Mouse (Mus musculus) embryonic facial prominence, embryonic 15.5 days (tissue): ENCODE measurements around the gene Rnf224. TPM values are rescaled to one million over a fixed set of nuclear protein-coding genes. Genes with fewer than 3 reads are reported as not detected.

Experiments
- ATAC-seq: fragments of 200-750 bp; cut with Nextera tagmentation; 2 replicates; pipeline ENCODE4 v1.8.0; 2017; ENCODE audit warnings: low read depth, moderate TSS enrichment; ENCODE audit not compliant: insufficient number of reproducible peaks, low FRiP score, low TSS enrichment
- H3K27ac ChIP-seq: fragments of 300-500 bp; sonication (generic); replicated peaks from 2 replicates; pipeline ENCODE4 v1.5.1; 2015; ENCODE audit warnings: mild to moderate bottlenecking, inconsistent platforms
- H3K27me3 ChIP-seq: fragments of 300-500 bp; sonication (generic); 2 replicates; pipeline ENCODE4 v1.6.1; 2015; ENCODE audit warnings: inconsistent platforms
- H3K36me3 ChIP-seq: fragments of 300-500 bp; sonication (generic); 2 replicates; pipeline ENCODE4 v1.6.1; 2015; ENCODE audit warnings: mild to moderate bottlenecking, inconsistent platforms
- H3K4me1 ChIP-seq: fragments of 300-500 bp; sonication (generic); 2 replicates; pipeline ENCODE4 v1.6.1; 2015; ENCODE audit warnings: inconsistent platforms
- H3K4me2 ChIP-seq: fragments of 300-500 bp; sonication (generic); replicated peaks from 2 replicates; pipeline ENCODE4 v1.6.1; 2015; ENCODE audit warnings: mild to moderate bottlenecking, inconsistent platforms
- H3K4me3 ChIP-seq: fragments of 300-500 bp; sonication (generic); replicated peaks from 2 replicates; pipeline ENCODE4 v1.5.1; 2015; ENCODE audit warnings: mild to moderate bottlenecking, inconsistent platforms
- H3K9ac ChIP-seq: fragments of 300-500 bp; sonication (generic); 2 replicates; pipeline ENCODE4 v1.6.1; 2015; ENCODE audit warnings: inconsistent platforms
- H3K9me3 ChIP-seq: fragments of 300-500 bp; sonication (generic); replicated peaks from 2 replicates; pipeline ENCODE4 v1.6.1; 2016; ENCODE audit warnings: inconsistent platforms
- WGBS: fragments of 180-500 bp; shearing (Covaris S2); methylation state at CpG from one replicate; pipeline ENCODE4 v1.1.7; 2015; 5-methylcytosine and 5-hydroxymethylcytosine counted together
- polyA plus RNA-seq: library from polyadenylated mRNA; unstranded; fragments of >200 nt; fragmentation: Nextera tagmentation; extraction: Ambion mirVana; gene quantifications from 2 replicates; pipeline ENCODE4 v1.2.1, GENCODE M21; 2015

Gene Rnf224
- polyA plus RNA-seq, 1 experiment from 2014 or later, result 0.20 TPM

DNA sequence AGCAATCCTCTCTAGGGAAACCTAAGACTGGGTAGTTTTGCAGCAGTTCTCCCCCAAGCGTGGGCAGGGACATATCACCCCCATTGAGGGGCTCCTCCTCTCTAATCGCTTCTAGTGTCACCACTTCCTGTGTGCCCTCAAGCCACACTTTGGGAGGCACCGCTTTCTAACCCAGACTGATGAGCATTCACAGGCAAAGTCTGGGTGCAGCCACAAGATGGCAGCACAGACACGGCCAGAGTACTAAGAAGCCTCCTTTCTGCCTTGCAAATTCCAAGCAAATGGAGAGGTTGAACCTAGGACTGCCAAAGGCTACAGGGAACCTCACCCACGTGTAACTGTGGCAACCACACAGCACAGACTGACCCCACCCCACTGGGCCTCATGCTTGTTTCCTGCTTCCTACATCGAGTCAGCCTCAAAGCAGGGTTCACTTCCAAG lies 43.2 kb downstream of the Rnf224 start:
- no peak overlapping the region for H3K4me3 ChIP-seq
- under 1% methylated on average over 6 of the region's 6 CpGs for WGBS
- H3K4me2 ChIP-seq, result no peak overlapping the region; the same call in 1 of the 2 replicates

DNA sequence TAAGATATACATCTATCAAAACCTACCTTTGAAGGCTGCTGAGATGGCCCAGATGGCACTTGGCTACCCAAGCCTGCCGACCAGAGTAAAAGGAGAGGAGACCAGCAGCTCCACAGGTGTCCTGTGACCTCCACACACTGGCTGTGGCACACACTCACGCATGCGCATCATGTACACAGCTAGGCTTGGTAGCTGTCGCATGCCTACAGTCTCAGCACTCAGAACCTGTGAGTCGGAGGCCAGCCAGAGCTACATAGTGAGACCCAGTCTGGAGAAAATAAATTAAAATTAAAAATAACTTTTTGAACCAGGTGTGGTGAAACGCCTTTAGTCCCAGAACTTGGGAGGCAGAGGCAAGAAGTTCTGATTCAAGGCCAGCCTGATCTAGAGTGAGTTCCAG lies 48.7 kb downstream of the Rnf224 start:
- Histone ChIP-seq H3K27me3 (peaks cover 24% of the 10 kb centered on the region), H3K9me3 (no peaks in the 10 kb centered on the region), H3K4me3 (no peak overlapping the region), H3K36me3 (no peaks in the 10 kb centered on the region), H3K9ac (no peak overlapping the region), H3K4me1 (peaks cover 14% of the 10 kb centered on the region), H3K27ac (no peak overlapping the region), H3K4me2 (no peak overlapping the region)
- 81% methylated on average over 6 of the region's 6 CpGs for WGBS
- no peak for ATAC-seq

More for the DNA sequence above, 43.2 kb downstream of the Rnf224 start:
- Histone ChIP-seq H3K27me3 (peaks cover 26% of the 10 kb centered on the region), H3K27ac (peak overlapping the region; percentile 28; the same call in 1 of the 2 replicates), H3K9me3 (no peaks in the 10 kb centered on the region), H3K36me3 (0 out of 2 replicates have a peak, but pooled peaks cover 4% of the 10 kb centered on the region), H3K4me1 (peaks cover 32% of the 10 kb centered on the region), H3K9ac (no peak overlapping the region)
- ATAC-seq, result peak; percentile 70

DNA sequence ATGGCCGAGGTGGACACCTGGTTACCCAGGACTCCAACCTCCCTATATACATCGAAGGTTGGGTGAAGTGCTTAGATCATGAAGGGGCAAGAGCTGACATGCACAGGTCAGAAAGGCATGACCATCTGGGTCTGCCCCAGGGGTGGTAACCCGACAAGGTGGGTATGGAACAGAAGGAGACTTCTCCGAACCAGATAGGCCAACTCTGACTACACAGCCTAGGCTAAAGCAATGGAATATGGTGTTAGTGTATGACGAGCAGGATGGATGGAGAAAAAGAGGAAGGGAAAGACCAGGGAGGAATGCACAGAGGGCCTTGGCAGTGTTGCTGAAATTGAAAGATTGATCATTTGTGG lies 50.0 kb downstream of the Rnf224 start:
- Histone ChIP-seq H3K9me3 (no peaks in the 10 kb centered on the region), H3K27ac (no peak overlapping the region), H3K27me3 (peaks cover 34% of the 10 kb centered on the region), H3K36me3 (no peaks in the 10 kb centered on the region), H3K4me2 (peak overlapping the region; percentile 95), H3K9ac (no peak overlapping the region), H3K4me1 (peaks cover 17% of the 10 kb centered on the region), H3K4me3 (peak overlapping the region; percentile 53)
- ATAC-seq, result no peak; the same call in 1 of the 2 replicates
- WGBS, result 25% methylated on average over 5 of the region's 5 CpGs

DNA sequence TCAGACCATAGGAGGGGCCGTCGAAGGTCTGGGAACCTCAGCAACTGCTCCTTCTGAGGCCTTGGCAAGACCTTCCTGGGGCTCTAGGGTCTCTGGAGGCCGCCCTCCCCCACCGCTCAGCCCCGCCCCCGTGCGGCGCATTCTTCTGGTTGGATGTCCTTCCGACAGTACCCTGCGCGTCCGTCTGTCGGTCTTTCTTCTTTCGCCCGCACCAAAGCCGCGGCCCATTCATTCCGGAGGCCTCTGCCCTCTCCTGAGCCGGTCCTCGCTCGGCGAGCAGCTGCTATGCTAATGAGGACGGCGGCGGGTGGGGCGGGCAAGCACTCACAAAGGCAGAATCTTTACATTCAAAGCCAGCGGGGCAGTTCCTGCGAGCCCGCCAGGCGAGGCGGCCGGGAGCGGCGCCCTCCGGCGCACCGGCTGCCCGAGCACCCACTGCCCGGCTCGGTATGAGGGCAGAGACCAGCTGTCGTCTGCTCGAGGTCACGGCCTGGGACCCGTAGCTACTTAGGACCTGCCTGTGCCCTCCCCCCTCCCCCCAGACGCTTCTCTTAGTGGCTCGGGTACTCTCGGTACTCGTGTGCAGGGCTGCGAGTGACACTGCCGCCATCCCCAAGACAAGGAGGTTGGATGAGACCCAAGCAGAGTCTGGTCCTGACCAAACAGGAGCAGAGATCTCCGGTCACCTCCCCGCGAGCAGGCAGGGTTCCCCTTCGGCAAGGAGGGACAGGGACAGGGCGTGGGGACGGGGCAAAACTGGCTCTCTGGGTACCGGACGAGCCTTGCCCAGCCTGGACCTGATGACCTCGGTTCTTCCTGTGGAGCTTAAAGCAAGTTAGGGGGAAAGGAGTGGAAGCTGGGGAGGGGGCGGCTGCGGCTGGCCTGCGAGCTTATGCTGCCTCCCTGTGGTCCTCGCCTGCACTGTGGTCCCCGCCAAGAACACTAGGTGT lies 50.7 kb downstream of the Rnf224 start:
- peak overlapping the region; percentile 50 for H3K9ac ChIP-seq
- ATAC-seq, result peak; percentile 61

GRCm38 (mm10) chr2:25184496-25184895 lies 52.1 kb downstream of the Rnf224 start:
- peaks cover 38% of the 10 kb centered on the region for H3K4me1 ChIP-seq
- H3K27me3 ChIP-seq, result peaks cover 55% of the 10 kb centered on the region
- WGBS, result 91% methylated on average over 7 of the region's 7 CpGs
- H3K36me3 ChIP-seq, result no peaks in the 10 kb centered on the region
- no peak overlapping the region for H3K9ac ChIP-seq
- H3K27ac ChIP-seq, result no peak overlapping the region
- no peak overlapping the region for H3K4me3 ChIP-seq
- no peak for ATAC-seq
- no peak overlapping the region for H3K4me2 ChIP-seq
- H3K9me3 ChIP-seq, result no peaks in the 10 kb centered on the region

More for the DNA sequence above, 50.7 kb downstream of the Rnf224 start:
- 1% methylated on average over 63 of the region's 64 CpGs for WGBS
- Histone ChIP-seq H3K27me3 (peaks cover 41% of the 10 kb centered on the region), H3K27ac (peak overlapping the region; percentile 66), H3K4me3 (peak overlapping the region; percentile 53), H3K36me3 (no peaks in the 10 kb centered on the region), H3K9me3 (no peaks in the 10 kb centered on the region), H3K4me1 (peaks cover 24% of the 10 kb centered on the region), H3K4me2 (peak overlapping the region; percentile 95)

Other genes with a start within 250 kb of the Rnf224 start
- gene Nsmf, start 182.4 kb downstream of the Rnf224 start, polyA plus RNA-seq, result 93.0 and 97.2 TPM in 2 replicates
- gene Entpd8, start 156.5 kb downstream of the Rnf224 start, polyA plus RNA-seq, result not detected in 2 replicates
- 0.37 and 0.39 TPM in 2 replicates for gene Noxa1, start 141.6 kb downstream of the Rnf224 start, polyA plus RNA-seq
- 26.8 and 26.9 TPM in 2 replicates for gene Nrarp, start 56.0 kb downstream of the Rnf224 start, polyA plus RNA-seq
- 9.3 and 10.5 TPM in 2 replicates for gene Tor4a, start 39.9 kb downstream of the Rnf224 start, polyA plus RNA-seq
- 114 and 115 TPM in 2 replicates for gene Nelfb, start 25.3 kb downstream of the Rnf224 start, polyA plus RNA-seq
- gene Stpg3, start 22.1 kb downstream of the Rnf224 start, polyA plus RNA-seq, result not detected in 2 replicates
- gene Fam166a, start 18.0 kb downstream of the Rnf224 start, polyA plus RNA-seq, result 0.77 TPM in 1 of 2 replicates, not detected in the other
- 590 and 660 TPM in 2 replicates for gene Tubb4b, start 12.1 kb downstream of the Rnf224 start, polyA plus RNA-seq
- not detected in 2 replicates for gene Slc34a3, start 2.4 kb downstream of the Rnf224 start, polyA plus RNA-seq
- 18.4 and 22.9 TPM in 2 replicates for gene Rnf208, start 5.5 kb upstream of the Rnf224 start, polyA plus RNA-seq
- 53.3 and 54.0 TPM in 2 replicates for gene Cysrt1, start 5.7 kb upstream of the Rnf224 start, polyA plus RNA-seq
- gene AL732309.1, start 10.1 kb upstream of the Rnf224 start, polyA plus RNA-seq, result 8.2 and 9.4 TPM in 2 replicates
- 23.8 and 25.6 TPM in 2 replicates for gene Tmem203, start 18.7 kb upstream of the Rnf224 start, polyA plus RNA-seq
- gene Tprn, start 25.8 kb upstream of the Rnf224 start, polyA plus RNA-seq, result 10.2 TPM in 2 replicates
- 258 and 263 TPM in 2 replicates for gene Ssna1, start 35.7 kb upstream of the Rnf224 start, polyA plus RNA-seq
- 134 and 136 TPM in 2 replicates for gene Anapc2, start 35.7 kb upstream of the Rnf224 start, polyA plus RNA-seq
- not detected in 2 replicates for gene Tmem210, start 51.4 kb upstream of the Rnf224 start, polyA plus RNA-seq
- gene Lrrc26, start 53.1 kb upstream of the Rnf224 start, polyA plus RNA-seq, result 4.9 and 5.2 TPM in 2 replicates
- gene Grin1, start 82.4 kb upstream of the Rnf224 start, polyA plus RNA-seq, result 0.33 and 0.71 TPM in 2 replicates
- gene Man1b1, start 95.6 kb upstream of the Rnf224 start, polyA plus RNA-seq, result 54.4 and 55.5 TPM in 2 replicates
- gene Dpp7, start 119.6 kb upstream of the Rnf224 start, polyA plus RNA-seq, result 24.6 and 25.5 TPM in 2 replicates
- gene Uap1l1, start 128.9 kb upstream of the Rnf224 start, polyA plus RNA-seq, result 18.4 and 21.7 TPM in 2 replicates
- gene Sapcd2, start 135.5 kb upstream of the Rnf224 start, polyA plus RNA-seq, result 29.2 and 32.8 TPM in 2 replicates
- 7.4 and 9.0 TPM in 2 replicates for gene Entpd2, start 159.1 kb upstream of the Rnf224 start, polyA plus RNA-seq
- gene Npdc1, start 162.6 kb upstream of the Rnf224 start, polyA plus RNA-seq, result 64.9 and 67.8 TPM in 2 replicates
- 0.08 and 0.20 TPM in 2 replicates for gene Fut7, start 186.5 kb upstream of the Rnf224 start, polyA plus RNA-seq
- 4.0 and 4.1 TPM in 2 replicates for gene Abca2, start 191.9 kb upstream of the Rnf224 start, polyA plus RNA-seq
- gene Clic3, start 220.1 kb upstream of the Rnf224 start, polyA plus RNA-seq, result 72.8 and 75.5 TPM in 2 replicates
- gene Paxx, start 224.3 kb upstream of the Rnf224 start, polyA plus RNA-seq, result 48.7 and 49.1 TPM in 2 replicates
- gene Ptgds, start 233.3 kb upstream of the Rnf224 start, polyA plus RNA-seq, result 18.7 and 20.8 TPM in 2 replicates